Mouse (Mus musculus): ENCODE data around the gene Gm10840. TPM values are rescaled to one million over a fixed set of nuclear protein-coding genes. Genes with fewer than 3 reads are reported as not detected.
A peak's percentile ranks its signal among the peaks of the same experiment; 100 is the strongest.

Gm10840 gene
- polyA plus RNA-seq, 1 experiment from 2014 or later = not detected

- H3K27me3 ChIP-seq = no peaks in the 10 kb centered on the region
- in situ Hi-C loops (cut with MboI; ENCODE audit: low pct_unique_long_range_greater_than_20kb) = no loop called here
- no peak for DNase-seq (ENCODE audit: low read depth, low spot score)
- no peak for TF ChIP-seq CTCF (IDR thresholded peaks at IDR 0.05)
- ChIA-PET POLR2A (no interaction called here), CTCF (interaction anchor here (1.7 kb wide), 1 partner anchor 9 kb away, joined by 9 read pairs; no protein-coding TSS in a partner anchor)
- ATAC-seq = peak; percentile 35
Measured at GRCm38 (mm10) chr11:106134580-106135528, 25.8 kb upstream of the Gm10840 start.

GRCm38 (mm10) chr11:106151219-106151618 is 9.4 kb upstream of the Gm10840 start:
- DNase-seq (ENCODE audit: low read depth, low spot score) = no peak
- TF ChIP-seq CTCF (IDR thresholded peaks at IDR 0.05) = no peak
- in situ Hi-C loops (cut with MboI; ENCODE audit: low pct_unique_long_range_greater_than_20kb) = no loop called here

DNA sequence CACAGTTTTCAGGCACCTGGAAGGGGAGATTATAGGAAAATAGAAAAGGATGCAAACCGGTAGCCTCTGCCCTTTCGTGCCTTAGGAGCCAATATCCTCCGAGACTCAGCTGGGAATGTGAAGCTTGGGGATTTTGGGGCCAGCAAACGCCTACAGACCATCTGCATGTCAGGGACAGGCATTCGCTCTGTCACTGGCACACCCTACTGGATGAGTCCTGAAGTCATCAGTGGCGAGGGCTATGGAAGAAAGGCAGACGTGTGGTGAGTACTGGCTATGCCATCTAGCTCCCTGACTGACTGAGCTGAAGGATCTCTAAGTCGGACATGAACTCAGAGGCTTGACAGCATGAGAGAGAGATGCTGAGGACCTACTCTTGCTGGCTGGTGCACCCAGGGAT is 8.5 kb upstream of the Gm10840 start:
- in situ Hi-C loops (cut with MboI; ENCODE audit: low pct_unique_long_range_greater_than_20kb) = no loop called here
- no peak for TF ChIP-seq CTCF (IDR thresholded peaks at IDR 0.05)
- ATAC-seq (no peak), DNase-seq (ENCODE audit: low read depth, low spot score) (no peak)
- ChIA-PET CTCF (interaction anchor here (2.0 kb wide), 1 partner anchor 10 kb away, joined by 6 read pairs; no protein-coding TSS in a partner anchor), POLR2A (interaction anchor here (0.7 kb wide), 1 partner anchor 642 kb away, joined by 3 read pairs; no protein-coding TSS in a partner anchor)
- H3K27me3 ChIP-seq = no peaks in the 10 kb centered on the region

More at GRCm38 (mm10) chr11:106151219-106151618, 9.4 kb upstream of the Gm10840 start:
- ChIA-PET POLR2A (no interaction called here), CTCF (interaction anchor here (2.0 kb wide), 1 partner anchor 9 kb away, joined by 6 read pairs; no protein-coding TSS in a partner anchor)
- ATAC-seq = no peak
- H3K27me3 ChIP-seq = no peaks in the 10 kb centered on the region

DNA sequence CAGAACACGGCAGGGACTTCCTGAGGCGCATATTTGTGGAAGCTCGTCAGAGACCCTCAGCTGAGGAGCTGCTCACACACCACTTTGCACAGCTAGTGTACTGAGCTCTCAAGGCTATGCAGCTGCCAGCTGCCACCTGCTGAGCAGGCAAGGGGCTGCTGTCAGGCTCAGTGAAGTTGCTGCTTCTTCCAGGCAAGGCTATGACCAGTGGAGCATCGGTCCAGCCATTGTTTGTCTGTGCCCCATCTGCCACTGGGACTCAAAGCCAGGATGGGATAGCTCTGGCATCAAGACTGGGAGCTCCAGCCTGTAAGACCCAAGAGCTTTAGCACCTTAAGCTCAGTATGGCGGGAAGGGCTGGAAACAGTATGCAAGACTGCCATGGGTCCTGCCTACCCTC is 6.6 kb upstream of the Gm10840 start:
- ChIA-PET POLR2A (no interaction called here), CTCF (interaction anchor here (1.8 kb wide), 1 partner anchor 21 kb away, joined by 4 read pairs; no protein-coding TSS in a partner anchor)
- in situ Hi-C loops (cut with MboI; ENCODE audit: low pct_unique_long_range_greater_than_20kb) = no loop called here

GRCm38 (mm10) chr11:106154770-106155169 is 5.9 kb upstream of the Gm10840 start:
- DNase-seq (ENCODE audit: low read depth, low spot score) (no peak), ATAC-seq (no peak)
- CTCF ChIA-PET = interaction anchor here (0.8 to 1.8 kb wide), 3 partner anchors 9 to 22 kb away, joined by 3 to 4 read pairs (median 3); no protein-coding TSS in a partner anchor
- H3K27me3 ChIP-seq = no peaks in the 10 kb centered on the region
- POLR2A ChIA-PET = no interaction called here
- in situ Hi-C loops (cut with MboI; ENCODE audit: low pct_unique_long_range_greater_than_20kb) = no loop called here
- no peak for TF ChIP-seq CTCF (IDR thresholded peaks at IDR 0.05)

More for the DNA sequence above, 6.6 kb upstream of the Gm10840 start:
- TF ChIP-seq CTCF (IDR thresholded peaks at IDR 0.05) = no peak
- no peaks in the 10 kb centered on the region for H3K27me3 ChIP-seq
- ATAC-seq (no peak), DNase-seq (ENCODE audit: low read depth, low spot score) (no peak)

DNA sequence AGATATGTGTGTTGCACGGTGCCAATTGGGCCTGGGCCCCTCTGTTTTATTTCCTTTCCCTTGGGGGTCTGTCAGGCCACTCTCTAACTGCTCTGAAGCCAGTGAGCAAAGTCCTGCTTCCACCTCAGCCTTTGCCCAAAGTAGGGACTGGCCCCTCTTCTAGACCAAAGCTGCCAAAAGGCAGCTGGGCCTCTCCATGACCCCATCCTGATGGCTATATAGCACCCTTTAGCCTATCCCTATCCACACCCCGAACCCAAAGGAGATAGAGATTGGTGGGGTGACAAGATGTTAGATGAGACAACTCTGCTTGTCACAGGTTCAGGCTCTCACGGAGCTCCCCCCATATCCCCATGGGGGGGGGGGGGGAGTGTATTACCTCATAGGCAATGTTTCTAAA is 4.9 kb upstream of the Gm10840 start:
- H3K27me3 ChIP-seq = no peaks in the 10 kb centered on the region
- CTCF ChIA-PET = interaction anchor here (1.7 kb wide), 1 partner anchor 16 kb away, joined by 3 read pairs; no protein-coding TSS in a partner anchor
- in situ Hi-C loops (cut with MboI; ENCODE audit: low pct_unique_long_range_greater_than_20kb) = no loop called here
- ATAC-seq (no peak), DNase-seq (ENCODE audit: low read depth, low spot score) (no peak)
- no peak for TF ChIP-seq CTCF (IDR thresholded peaks at IDR 0.05)
- POLR2A ChIA-PET = interaction anchor here (0.5 to 1.2 kb wide), 2 partner anchors 19 to 71 kb away, joined by 3 to 4 read pairs; no protein-coding TSS in a partner anchor

DNA sequence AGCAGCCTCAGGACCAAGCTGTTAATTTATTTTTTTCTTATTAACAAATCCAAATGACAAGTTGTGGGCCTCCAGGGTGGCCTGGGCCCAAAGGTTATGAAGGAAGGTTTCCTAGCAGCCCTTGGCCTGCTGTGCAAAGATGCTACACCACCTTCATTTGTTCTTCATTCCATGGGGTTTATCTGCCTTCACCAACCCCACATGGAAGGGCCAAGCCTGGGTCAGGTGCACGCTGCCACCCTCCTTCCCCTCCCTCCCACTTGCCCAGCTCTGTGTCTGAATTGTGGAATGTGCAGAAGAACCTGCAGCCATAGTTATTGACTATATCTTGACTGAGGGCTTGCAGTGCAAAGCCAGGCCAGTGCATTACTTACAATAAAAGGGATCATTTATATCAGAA is 4.4 kb upstream of the Gm10840 start:
- CTCF ChIA-PET = interaction anchor here (1.7 kb wide), 1 partner anchor 16 kb away, joined by 3 read pairs; no protein-coding TSS in a partner anchor
- in situ Hi-C loops (cut with MboI; ENCODE audit: low pct_unique_long_range_greater_than_20kb) = no loop called here
- POLR2A ChIA-PET = interaction anchor here (1.2 to 1.7 kb wide), 2 partner anchors 9 to 20 kb away, joined by 3 to 4 read pairs; no protein-coding TSS in a partner anchor
- no peak for TF ChIP-seq CTCF (IDR thresholded peaks at IDR 0.05)
- DNase-seq (ENCODE audit: low read depth, low spot score) = no peak
- ATAC-seq = no peak
- no peaks in the 10 kb centered on the region for H3K27me3 ChIP-seq

DNA sequence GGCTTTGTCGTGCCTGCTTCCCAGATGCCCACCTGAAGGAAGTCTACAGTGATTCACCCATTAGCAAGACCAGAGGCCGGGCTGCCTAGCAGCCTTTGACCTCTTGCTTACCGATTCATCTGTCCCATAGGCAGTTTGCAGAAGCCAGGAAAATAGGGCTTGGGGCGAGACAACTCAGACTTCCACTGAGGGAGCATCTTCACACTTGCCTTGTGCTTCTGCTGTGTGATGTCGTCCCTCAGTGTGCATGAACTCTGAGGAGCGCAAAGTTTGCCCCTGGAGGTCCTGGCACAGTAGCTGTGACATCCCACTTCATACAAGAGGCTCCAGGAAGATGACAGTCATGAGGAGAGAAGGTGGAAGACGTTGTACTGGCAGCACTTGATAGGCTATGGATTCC is 3.5 kb upstream of the Gm10840 start:
- TF ChIP-seq CTCF (IDR thresholded peaks at IDR 0.05) = no peak
- ChIA-PET CTCF (interaction anchor here (1.0 to 1.9 kb wide), 2 partner anchors 10 to 11 kb away, joined by 3 to 4 read pairs; no protein-coding TSS in a partner anchor), POLR2A (interaction anchor here (1.7 kb wide), 1 partner anchor 10 kb away, joined by 3 read pairs; no protein-coding TSS in a partner anchor)
- no peaks in the 10 kb centered on the region for H3K27me3 ChIP-seq
- DNase-seq (ENCODE audit: low read depth, low spot score) (no peak), ATAC-seq (no peak)
- in situ Hi-C loops (cut with MboI; ENCODE audit: low pct_unique_long_range_greater_than_20kb) = no loop called here

DNA sequence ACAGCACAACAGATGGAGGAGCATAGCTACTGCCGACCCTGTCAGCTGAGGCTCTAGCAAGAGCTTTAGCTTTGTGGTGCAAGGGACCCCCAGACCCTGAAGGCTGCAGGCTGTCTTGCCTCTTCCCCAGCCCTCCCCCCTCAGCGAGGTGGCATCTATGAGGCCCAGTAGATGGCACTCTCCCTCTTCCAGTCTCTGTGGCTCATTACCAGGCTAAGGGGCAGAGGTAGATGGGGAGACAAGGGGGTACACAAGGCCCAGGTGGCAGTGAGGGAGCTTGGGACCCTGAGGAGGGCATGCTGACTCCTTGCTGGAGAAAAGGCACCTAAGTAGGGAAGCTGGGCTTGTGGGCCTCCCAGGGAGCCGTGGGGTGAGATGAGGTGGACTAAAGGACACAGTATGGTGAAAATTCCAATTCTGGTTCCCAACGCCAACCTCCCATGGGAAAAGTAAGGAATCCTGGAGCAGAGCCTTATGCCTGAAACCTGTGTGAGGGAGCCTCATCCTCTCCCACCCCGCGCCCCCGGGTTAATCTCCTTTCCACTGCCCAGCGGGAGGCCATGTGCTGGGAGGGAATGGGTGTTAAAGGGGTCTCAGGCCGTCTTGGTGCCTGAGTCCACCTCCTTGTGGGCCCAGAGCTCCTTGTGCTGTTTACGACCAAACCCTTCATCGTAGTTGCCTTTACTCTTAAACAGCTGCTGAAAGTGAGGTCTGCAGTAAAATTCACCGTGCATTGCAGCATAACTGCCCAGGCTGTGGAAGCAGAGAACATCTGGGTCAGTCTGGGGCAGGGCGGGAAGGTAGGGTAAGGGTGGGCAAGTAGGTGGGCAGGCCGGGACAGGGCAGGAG is 2.3 kb upstream of the Gm10840 start:
- in situ Hi-C loops (cut with MboI; ENCODE audit: low pct_unique_long_range_greater_than_20kb) = no loop called here
- POLR2A ChIA-PET = no interaction called here

DNA sequence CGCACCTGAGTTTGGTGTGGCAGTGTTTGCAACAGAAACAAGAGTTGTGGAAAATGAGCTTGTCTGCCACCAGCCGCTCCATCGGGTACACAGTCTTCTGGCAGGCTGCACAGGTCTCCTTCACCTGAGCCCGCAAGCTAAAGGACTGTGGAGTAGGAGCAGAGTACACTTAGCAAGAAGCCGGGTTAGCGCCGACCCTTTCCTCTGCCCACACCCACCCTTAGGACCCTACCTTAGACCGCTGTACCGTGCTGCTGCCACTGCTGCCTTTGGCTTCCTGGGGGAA is 1.8 kb upstream of the Gm10840 start:
- ATAC-seq (no peak), DNase-seq (ENCODE audit: low read depth, low spot score) (no peak)
- POLR2A ChIA-PET = no interaction called here
- CTCF ChIA-PET = interaction anchor here (1.4 to 1.9 kb wide), 2 partner anchors 9 to 13 kb away, joined by 4 to 5 read pairs; no protein-coding TSS in a partner anchor
- in situ Hi-C loops (cut with MboI; ENCODE audit: low pct_unique_long_range_greater_than_20kb) = no loop called here
- no peaks in the 10 kb centered on the region for H3K27me3 ChIP-seq
- no peak for TF ChIP-seq CTCF (IDR thresholded peaks at IDR 0.05)

More for the DNA sequence above, 2.3 kb upstream of the Gm10840 start:
- CTCF ChIA-PET = interaction anchor here (1.0 to 1.9 kb wide), 3 partner anchors 9 to 12 kb away, joined by 3 to 5 read pairs (median 4); no protein-coding TSS in a partner anchor
- H3K27me3 ChIP-seq = no peaks in the 10 kb centered on the region
- no peak for ATAC-seq
- no peak for TF ChIP-seq CTCF (IDR thresholded peaks at IDR 0.05)
- DNase-seq (ENCODE audit: low read depth, low spot score) = no peak

Data from Patski (cell line).